Mouse (Mus musculus) kidney, adult 2 months (tissue): ENCODE results near the gene Pomt2. TPM values are rescaled to one million over a fixed set of nuclear protein-coding genes. Genes with fewer than 3 reads are reported as not detected.
"Not testable (repeated sequence)": the region's sequence is repeated elsewhere in the genome, so short reads cannot be mapped to it uniquely, and the experiment has no call there.

ENCODE experiments used
- DNase-seq: peaks from one replicate; pipeline ENCODE4 v3.0.0; 2021
- H3K27ac ChIP-seq: fragments of 200-500 bp; 2 replicates; pipeline ENCODE4 v1.5.1; 2012; ENCODE audit warnings: low read depth, low read length, control low read depth, inconsistent platforms; ENCODE audit not compliant: insufficient read depth
- H3K27me3 ChIP-seq: fragments of 200-500 bp; replicated peaks from 2 replicates; pipeline ENCODE4 v1.6.1; 2012; ENCODE audit warnings: mild to moderate bottlenecking, moderate library complexity, low read length, inconsistent platforms; ENCODE audit not compliant: control insufficient read depth, insufficient read depth
- H3K36me3 ChIP-seq: fragments of 200-500 bp; 2 replicates; pipeline ENCODE4 v1.6.1; 2012; ENCODE audit warnings: mild to moderate bottlenecking, moderate library complexity, low read length, inconsistent platforms; ENCODE audit not compliant: control insufficient read depth, insufficient read depth
- H3K4me1 ChIP-seq: fragments of 200-500 bp; 2 replicates; pipeline ENCODE4 v1.6.1; 2011; ENCODE audit warnings: low read length; ENCODE audit not compliant: control insufficient read depth, insufficient read depth
- H3K4me3 ChIP-seq: fragments of 200-500 bp; 2 replicates; pipeline ENCODE4 v1.5.1; 2011; ENCODE audit warnings: mild to moderate bottlenecking, low read depth, low read length, control low read depth; ENCODE audit not compliant: insufficient read depth
- CTCF ChIP-seq: fragments of 200-500 bp; conservative IDR thresholded peaks from 2 replicates; pipeline ENCODE4 v1.5.1; 2011; ENCODE audit warnings: low read depth, mild to moderate bottlenecking, control low read depth, low read length, moderate library complexity, mixed read lengths; ENCODE audit not compliant: insufficient read depth, insufficient read length
- POLR2A ChIP-seq: fragments of 200-500 bp; IDR thresholded peaks from one replicate; pipeline ENCODE4 v1.6.1; 2011; ENCODE audit warnings: low read depth, low read length, control low read depth
- WGBS: fragments of 180-500 bp; shearing (Covaris S2); methylation state at CpG from one replicate; pipeline ENCODE4 v1.1.7; 2018; 5-methylcytosine and 5-hydroxymethylcytosine counted together
- polyA plus RNA-seq: library from polyadenylated mRNA; depleted of rRNA; stranded (reverse); fragments of >200 nt; gene quantifications from 2 replicates; pipeline ENCODE4 v1.2.3, GENCODE M21; 2012

The Pomt2 gene
- polyA plus RNA-seq, 1 experiment = 15.9 TPM

DNA sequence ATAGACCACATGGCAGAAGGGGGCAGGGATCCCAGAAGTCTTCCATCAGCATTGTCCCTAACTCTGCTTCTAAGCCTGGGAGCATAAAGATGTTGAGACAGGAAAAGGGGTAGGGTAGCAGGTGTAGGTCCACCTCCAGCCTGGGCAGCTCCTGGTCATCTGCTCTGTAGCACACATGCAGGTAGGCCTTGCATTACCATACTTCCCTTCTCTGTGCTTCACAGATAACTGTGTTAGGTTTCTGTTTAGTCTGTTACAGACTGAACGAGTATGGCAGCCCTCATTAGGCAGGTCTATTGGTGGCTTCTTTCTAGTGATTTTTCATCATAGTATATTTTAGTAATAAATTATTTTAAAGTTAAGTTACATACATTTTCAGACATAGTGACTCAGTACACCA lies 12.5 kb upstream of the Pomt2 start:
- WGBS = 86% methylated on average over 1 of the region's 1 CpGs
- H3K36me3 ChIP-seq = no peaks in the 10 kb centered on the region; the same call in none of the 2 replicates
- H3K27ac ChIP-seq = no peak overlapping the region
- TF ChIP-seq POLR2A = no peak
- no peak for TF ChIP-seq CTCF
- no peaks in the 10 kb centered on the region for H3K27me3 ChIP-seq
- no peaks in the 10 kb centered on the region for H3K4me1 ChIP-seq
- DNase-seq = no peak
- no peak overlapping the region for H3K4me3 ChIP-seq

GRCm38 (mm10) chr12:87158099-87158498 lies 10.3 kb upstream of the Pomt2 start:
- 36% methylated on average over 7 of the region's 7 CpGs for WGBS
- H3K27ac ChIP-seq = no peak overlapping the region
- H3K4me1 ChIP-seq = no peaks in the 10 kb centered on the region
- TF ChIP-seq POLR2A (no peak), CTCF (no peak)
- DNase-seq = peak; percentile 24
- no peaks in the 10 kb centered on the region for H3K36me3 ChIP-seq
- H3K4me3 ChIP-seq = peak overlapping the region; percentile 50
- H3K27me3 ChIP-seq = no peaks in the 10 kb centered on the region

DNA sequence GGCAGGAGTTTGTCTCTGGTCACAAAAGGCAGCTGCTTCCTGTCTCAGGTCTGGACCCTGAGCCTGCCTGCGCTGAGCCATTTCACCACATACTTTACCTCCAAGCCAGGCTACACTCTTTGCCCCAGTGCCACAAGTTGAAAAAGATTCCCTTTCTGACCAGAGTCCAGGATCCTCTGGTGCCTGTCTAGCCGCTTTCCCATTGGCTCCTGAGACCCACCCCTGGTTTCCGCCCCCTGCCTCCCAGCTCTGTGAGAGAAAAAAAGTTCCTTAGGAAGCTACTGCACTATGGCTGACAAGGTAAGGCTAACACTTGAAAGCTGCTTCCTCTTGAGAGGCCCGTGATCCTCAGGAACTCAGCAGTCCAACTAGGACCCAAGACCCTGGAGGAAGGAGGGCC lies 9.6 kb upstream of the Pomt2 start:
- peak; percentile 93 for DNase-seq
- Histone ChIP-seq H3K36me3 (no peaks in the 10 kb centered on the region), H3K27ac (peak overlapping the region; percentile 84), H3K27me3 (no peaks in the 10 kb centered on the region), H3K4me3 (peak overlapping the region; percentile 50), H3K4me1 (no peaks in the 10 kb centered on the region)
- TF ChIP-seq CTCF = no peak
- TF ChIP-seq POLR2A = no peak
- 38% methylated on average over 4 of the region's 4 CpGs for WGBS

GRCm38 (mm10) chr12:87154448-87154847 lies 6.7 kb upstream of the Pomt2 start:
- H3K36me3 ChIP-seq, H3K27me3 ChIP-seq, H3K27ac ChIP-seq, H3K4me3 ChIP-seq, H3K4me1 ChIP-seq, DNase-seq: not testable (repeated sequence)
- 88% methylated on average over 4 of the region's 4 CpGs for WGBS

DNA sequence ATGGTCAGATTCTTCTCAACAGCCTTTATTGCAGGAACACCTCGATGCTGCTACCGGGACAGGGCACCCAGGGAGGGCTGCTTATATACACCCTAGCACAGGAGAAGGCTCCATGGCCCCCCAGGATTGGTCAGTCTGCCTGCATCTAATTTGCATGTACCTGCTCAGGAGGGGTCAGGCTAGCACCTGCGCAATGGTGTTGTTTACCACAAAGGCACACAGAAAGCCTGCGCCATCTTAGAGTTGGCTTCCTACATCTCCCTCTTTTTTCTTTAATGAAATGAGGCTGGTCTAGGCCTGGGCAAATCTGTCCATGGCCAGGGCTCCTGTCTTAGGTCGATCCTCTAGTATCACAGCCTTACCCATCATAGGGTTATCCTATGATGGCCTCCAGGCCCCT lies 1.7 kb upstream of the Pomt2 start:
- DNase-seq = no peak
- Histone ChIP-seq H3K27me3 (no peaks in the 10 kb centered on the region), H3K4me1 (no peaks in the 10 kb centered on the region), H3K27ac (no peak overlapping the region), H3K36me3 (no peaks in the 10 kb centered on the region), H3K4me3 (no peak overlapping the region)
- WGBS = 100% methylated on average over 5 of the region's 5 CpGs
- TF ChIP-seq CTCF (no peak), POLR2A (no peak)

DNA sequence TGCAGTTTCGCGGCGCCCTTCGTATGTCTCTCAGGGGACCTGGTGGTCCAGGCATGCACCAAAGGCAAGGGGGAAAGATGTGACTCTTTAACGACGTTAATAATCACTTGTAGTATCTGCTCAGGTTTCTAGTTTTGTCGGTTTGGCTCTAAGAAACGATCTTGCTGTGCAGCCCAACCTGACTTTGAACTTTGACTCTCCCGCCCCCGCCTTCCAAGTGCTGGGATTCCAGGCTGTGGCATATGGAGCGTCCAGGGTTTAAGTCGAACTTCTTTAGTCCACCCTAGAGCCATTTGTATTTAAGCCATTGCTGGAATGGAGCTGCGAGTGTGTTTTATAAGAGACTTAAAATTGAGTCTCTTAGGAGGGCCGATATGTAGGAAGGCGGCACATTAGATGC lies 368 bp upstream of the Pomt2 start:
- H3K27ac ChIP-seq = peak overlapping the region; percentile 93
- peak overlapping the region; percentile 91 for H3K4me3 ChIP-seq
- WGBS = 5% methylated on average over 15 of the region's 15 CpGs
- no peaks in the 10 kb centered on the region for H3K36me3 ChIP-seq
- TF ChIP-seq CTCF (no peak), POLR2A (no peak)
- peak; percentile 73 for DNase-seq
- no peaks in the 10 kb centered on the region for H3K4me1 ChIP-seq
- no peaks in the 10 kb centered on the region for H3K27me3 ChIP-seq

- under 1% methylated on average over 27 of the region's 27 CpGs for WGBS
- H3K4me3 ChIP-seq = peak within 1 kb of the TSS; percentile 91
- no peaks in the 10 kb centered on the region for H3K4me1 ChIP-seq
- no peaks in the 10 kb centered on the region for H3K27me3 ChIP-seq
- DNase-seq = peak; percentile 94
- peak within 1 kb of the TSS; percentile 93 for H3K27ac ChIP-seq
- no peaks in the 10 kb centered on the region for H3K36me3 ChIP-seq
- no peak for TF ChIP-seq POLR2A
- no peak for TF ChIP-seq CTCF
These were observed 802 bp downstream of the Pomt2 start, which contains the start of gene Gstz1 for GRCm38 (mm10) chr12:87146966-87147365. TSS of gene Gstz1 (plus strand) at chr12:87147165.

- WGBS = 73% methylated on average over 2 of the region's 2 CpGs
- no peaks in the 10 kb centered on the region for H3K36me3 ChIP-seq
- no peak overlapping the region for H3K27ac ChIP-seq
- DNase-seq = no peak
- H3K4me1 ChIP-seq = no peaks in the 10 kb centered on the region
- H3K4me3 ChIP-seq = no peak overlapping the region
- no peaks in the 10 kb centered on the region for H3K27me3 ChIP-seq
- no peak for TF ChIP-seq CTCF
These were observed 5.6 kb downstream of the Pomt2 start for GRCm38 (mm10) chr12:87142156-87142555.
